Comparison of ENCODE assay signal across 8 mouse cellular contexts in the genomic region with DNA sequence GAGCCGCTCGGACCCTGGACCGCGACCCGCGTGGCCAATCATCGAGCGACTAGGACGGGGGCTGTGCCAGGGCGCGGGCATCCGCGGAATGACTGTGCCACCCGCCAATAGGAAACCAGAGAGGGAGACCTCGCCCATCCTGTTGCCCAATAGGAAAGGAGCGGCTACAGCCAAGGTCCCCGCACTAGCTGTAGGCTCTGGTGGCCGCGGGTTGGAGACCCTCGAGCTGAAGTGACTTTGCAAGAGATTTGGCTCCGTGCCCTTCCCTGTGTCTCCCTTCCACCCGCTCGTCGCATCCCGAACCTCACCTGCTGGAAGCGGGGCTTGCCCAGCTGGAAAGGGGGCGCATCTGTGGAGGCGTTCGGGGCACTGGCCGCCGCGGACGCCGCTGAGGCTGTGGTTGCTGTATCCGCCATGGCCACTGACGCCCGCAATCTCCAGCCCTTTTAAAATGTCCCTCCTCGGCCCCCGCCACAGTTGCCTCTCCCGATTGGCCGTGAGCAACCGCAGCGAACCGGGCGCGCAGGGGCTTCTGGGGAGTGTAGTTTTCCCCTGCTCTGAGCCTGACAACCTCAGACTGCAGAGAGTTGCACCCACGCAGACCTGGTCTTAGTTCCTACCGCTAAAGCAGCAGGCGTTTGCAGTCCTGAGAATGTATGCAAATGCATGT. TPM values are rescaled to one million over a fixed set of nuclear protein-coding genes. Genes with fewer than 3 reads are reported as not detected.
DNase-seq lines count a peak whose midpoint lies in the region; ATAC-seq lines count a peak whose summit lies in the region.

Sfxn5 (minus strand) TSS at position 423 of the 670 bp plus-strand sequence.

- DNase-seq in adrenal gland, adult (ENCODE audit: inconsistent age in 2 of 2, low spot score in 1 of 2), result peak; percentile 96 to 99
- DNase-seq in embryo, embryonic 10.5 days (ENCODE audit: low spot score), result peak; percentile 96
- DNase-seq in gastrocnemius, postnatal 14 days, result peak; percentile 97
- peak; percentile 96 to 98 for DNase-seq in left cerebral cortex, postnatal 10 days (ENCODE audit: extremely low spot score in 1 of 2, low spot score in 2 of 2)
- peak; percentile 97 for DNase-seq in right cerebral cortex, postnatal 25 days
- peak; percentile 92 to 98 for DNase-seq in urinary bladder, postnatal 4 days (ENCODE audit: low spot score in 2 of 2)

- intact Hi-C loops in gastrocnemius, postnatal 14 days (cut with DNase I; ENCODE audit: low total_unique reads), result no loop called here
- intact Hi-C loops in left cerebral cortex, postnatal 10 days (cut with DNase I), result loop anchor here (5.0 kb wide), 1 partner anchor 36 kb away; no protein-coding TSS in a partner anchor

- peak; percentile 96 for ATAC-seq in inflammation-experienced regulatory T-cells, adult 6 months
- peak; percentile 88 for ATAC-seq in megakaryocyte-erythroid progenitor cell, adult 5-6 weeks (replicated peaks; ENCODE audit: low FRiP score, low TSS enrichment, poor library complexity, severe bottlenecking)

RNA-seq across cellular contexts. Expression of gene Sfxn5, which starts in this region (rescaled TPM):
- total RNA-seq in gastrocnemius, postnatal 14 days (2021), result 1 to 10 TPM; 2.7 to 4.1 TPM
- polyA plus RNA-seq in inflammation-experienced regulatory T-cells, adult 6 months (2017; shearing (Covaris generic)), result 1 to 10 TPM; 1.4 to 3.3 (median 2.1) TPM
- total RNA-seq in left cerebral cortex, postnatal 10 days (2021), result 100 to 1,000 TPM; 136 to 141 TPM
- total RNA-seq in megakaryocyte-erythroid progenitor cell, adult 5-6 weeks (2014; fragmentation: Nextera tagmentation), result 0.31 and 1.5 TPM in 2 replicates
- total RNA-seq in megakaryocyte-erythroid progenitor cell, adult 5-6 weeks (2017), result 0.76 and 1.3 TPM in 2 replicates

Comparison
In these comparisons a context has a peak if more than half of its experiments do, and no peak if none do; other contexts are left out.
1. Peak in every context shown above with its lines: DNase-seq and ATAC-seq.
2. RNA of gene Sfxn5 (total RNA-seq): 136 to 141 TPM in left cerebral cortex, postnatal 10 days; 2.7 to 4.1 TPM in gastrocnemius, postnatal 14 days and 0.31 to 1.5 TPM in megakaryocyte-erythroid progenitor cell, adult 5-6 weeks; every median in the first group is over 10 times any median in the second.